Mouse (Mus musculus) mouse embryonic stem cell (cell line): ENCODE results near the gene Atpif1.
"Not testable (repeated sequence)": the region's sequence is repeated elsewhere in the genome, so short reads cannot be mapped to it uniquely, and the experiment has no call there.

Experiments
- in situ Hi-C, 2 experiments: fragments of 300-500 bp; cut with MboI; formaldehyde crosslinking; loops; 1 replicate in 1 of 2; 3 replicates in 1 of 2; pipeline ENCODE4 v1.14.3; 2019 to 2020; ENCODE audit warnings: low sequenced_read_pairs in 2 of 2, low pct_unique_long_range_greater_than_20kb in 1 of 2, mixed read lengths in 1 of 2; ENCODE audit not compliant: unreplicated experiment in 1 of 2

Gene Atpif1

GRCm38 (mm10) chr4:132505034-132505738 lies 28.3 kb downstream of the Atpif1 start:
- in situ Hi-C loops: no loop called here

GRCm38 (mm10) chr4:132503344-132503743 lies 30.1 kb downstream of the Atpif1 start:
- in situ Hi-C loops: no loop called here

- in situ Hi-C loops: no loop called here
Observed at GRCm38 (mm10) chr4:132501639-132502038, 31.8 kb downstream of the Atpif1 start.

GRCm38 (mm10) chr4:132494271-132494918 lies 39.1 kb downstream of the Atpif1 start:
- in situ Hi-C loops: no loop called here

- in situ Hi-C loops: no loop called here
Observed at GRCm38 (mm10) chr4:132492178-132493060, 41.0 kb downstream of the Atpif1 start.

DNA sequence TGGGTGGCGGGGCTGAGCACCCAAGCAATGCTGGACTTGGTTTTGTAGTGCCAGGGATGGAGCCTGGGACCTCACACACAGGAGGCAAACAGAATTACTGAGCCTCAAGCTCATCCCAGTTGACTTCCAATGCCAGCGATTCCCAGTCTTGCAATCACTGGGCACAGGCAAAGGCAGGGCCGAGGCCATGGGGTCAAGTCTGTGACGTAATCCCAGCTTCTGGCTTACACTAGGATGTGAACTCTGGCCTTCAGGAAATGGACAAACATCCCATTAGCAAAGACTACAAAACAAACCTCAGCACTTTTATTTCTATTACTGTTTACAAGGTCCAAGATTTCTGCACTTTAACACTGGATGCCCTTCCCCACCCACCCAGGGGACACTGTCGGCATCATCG lies 41.7 kb downstream of the Atpif1 start:
- in situ Hi-C loops: no loop called here

DNA sequence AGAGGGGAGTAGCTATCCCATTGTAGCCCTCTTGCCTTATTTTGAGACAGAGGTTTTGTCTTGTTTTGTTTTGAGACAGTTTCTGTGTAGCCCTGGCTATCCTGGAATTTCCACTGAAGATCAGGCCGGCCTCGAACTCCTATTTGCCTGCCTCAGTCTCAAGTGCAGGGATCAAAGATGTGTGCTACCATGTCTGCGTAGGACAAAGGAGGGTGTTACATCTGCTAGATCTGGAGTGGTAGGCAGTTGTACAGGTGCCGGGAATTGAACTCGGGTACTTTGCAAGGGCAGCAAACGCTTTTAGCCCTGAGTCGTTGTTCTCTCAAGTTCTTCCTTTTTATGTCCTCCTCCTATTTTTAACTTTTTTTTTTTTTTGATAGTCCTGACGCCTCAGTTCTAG lies 42.4 kb downstream of the Atpif1 start:
- in situ Hi-C loops: no loop called here

- in situ Hi-C loops: no loop called here
Observed at GRCm38 (mm10) chr4:132490273-132491010, 43.0 kb downstream of the Atpif1 start.

DNA sequence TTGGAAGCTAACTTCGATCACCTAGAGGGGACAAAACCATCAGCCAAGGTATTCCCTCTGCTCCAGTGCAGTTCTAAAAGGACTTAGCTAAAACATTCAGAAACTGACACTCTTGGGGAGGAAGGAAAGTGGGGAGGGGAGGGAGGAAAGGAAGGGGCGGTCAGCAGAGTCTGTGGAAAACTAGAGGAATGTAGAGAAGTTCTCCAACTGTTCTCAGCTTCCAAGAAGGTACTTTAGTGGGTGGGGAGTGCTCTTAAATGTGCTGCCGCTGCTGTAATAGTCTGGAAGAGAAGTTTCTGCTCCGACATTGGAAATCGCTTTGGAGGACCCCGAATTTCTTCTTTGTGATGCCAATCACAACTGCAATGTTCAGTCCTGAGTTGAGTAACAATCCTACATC lies 44.5 kb downstream of the Atpif1 start:
- in situ Hi-C loops: no loop called here

- in situ Hi-C loops: no loop called here
Observed at GRCm38 (mm10) chr4:132488521-132488920, 44.9 kb downstream of the Atpif1 start.

DNA sequence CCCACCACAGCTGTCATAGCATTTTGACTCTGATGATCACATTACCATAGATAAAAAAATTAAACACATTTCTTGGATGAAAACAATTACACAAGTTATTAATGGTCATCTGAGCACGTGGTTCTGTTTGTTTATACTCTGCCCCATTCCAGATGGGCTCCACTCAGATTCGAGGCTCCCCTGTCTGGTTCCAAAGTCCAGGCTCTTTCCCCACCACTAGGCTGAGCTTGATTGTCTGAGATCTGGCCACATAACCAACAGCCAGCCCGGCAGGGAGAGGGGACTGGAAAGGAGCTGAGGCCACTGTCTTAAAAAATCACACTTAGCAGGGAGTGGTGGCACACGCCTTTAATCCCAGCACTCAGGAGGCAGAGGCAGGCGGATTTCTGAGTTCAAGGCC lies 48.6 kb downstream of the Atpif1 start:
- in situ Hi-C loops: no loop called here

DNA sequence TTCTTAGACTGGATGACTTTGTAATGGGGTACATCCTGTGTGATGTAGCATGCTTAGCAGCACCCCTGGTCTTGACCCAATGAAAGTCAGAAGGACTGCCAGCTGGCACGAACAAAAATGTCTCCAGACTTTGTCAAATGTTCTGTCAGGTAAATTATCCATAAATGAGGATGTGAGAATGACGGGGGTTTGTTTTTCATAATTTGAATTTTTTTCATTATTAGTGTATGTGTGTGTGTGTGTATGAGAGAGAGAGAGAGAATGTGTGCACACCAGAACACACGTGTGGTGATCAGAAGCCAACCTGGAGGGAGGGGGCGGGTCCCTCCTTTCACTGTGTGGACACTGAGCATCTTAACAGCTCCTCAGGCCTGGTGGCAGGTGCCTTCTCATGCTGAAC lies 49.2 kb downstream of the Atpif1 start:
- in situ Hi-C loops: no loop called here

GRCm38 (mm10) chr4:132482956-132483608 lies 50.4 kb downstream of the Atpif1 start:
- in situ Hi-C loops: no loop called here

DNA sequence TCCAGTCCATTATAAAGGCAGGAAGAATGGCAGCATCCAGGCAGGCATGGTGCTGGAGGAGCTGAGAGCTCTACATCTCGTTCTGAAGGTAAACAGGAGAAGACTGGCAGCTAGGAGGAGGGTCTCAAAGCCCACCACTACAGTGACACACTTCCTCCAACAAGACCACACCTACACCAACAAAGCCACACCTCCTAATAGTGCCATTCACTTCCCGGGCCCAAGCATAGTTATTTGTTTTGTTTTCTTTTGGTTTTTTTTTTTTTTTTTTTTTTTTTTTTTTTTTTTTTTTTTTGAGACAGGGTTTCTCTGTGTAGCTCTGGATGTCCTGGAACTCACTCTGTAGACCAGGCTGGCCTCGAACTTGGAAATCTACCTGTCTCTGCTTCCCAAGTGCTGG lies 51.4 kb downstream of the Atpif1 start:
- in situ Hi-C loops: not testable (repeated sequence)
